Comparison of ENCODE assay signal across 16 mouse cellular contexts in the genomic region with DNA sequence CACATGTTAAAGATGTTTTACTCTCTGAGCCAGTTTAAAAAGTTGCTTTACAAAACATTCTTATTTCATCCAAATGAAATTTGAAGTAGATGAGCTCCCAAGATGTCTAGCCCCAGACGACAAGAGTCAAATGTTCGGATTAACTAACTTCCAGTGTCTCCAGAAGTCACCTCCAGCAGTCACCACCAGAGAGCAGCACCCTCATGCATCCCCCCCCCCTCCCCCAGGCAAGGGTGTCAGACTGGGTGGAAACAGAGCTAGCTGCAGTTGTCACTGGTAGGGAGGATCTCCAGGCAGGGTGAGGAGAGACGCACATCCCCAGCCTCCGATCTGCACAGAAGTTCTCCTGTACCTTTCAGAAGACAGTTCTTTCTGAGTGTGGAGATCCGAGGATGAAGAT. TPM values are rescaled to one million over a fixed set of nuclear protein-coding genes. Genes with fewer than 3 reads are reported as not detected.
DNase-seq lines count a peak whose midpoint lies in the region; ATAC-seq and TF ChIP-seq lines count a peak whose summit lies in the region.
"Had no signal": no experiment of that assay in that cellular context is flagged by ENCODE, and none has a peak within 500 bp of the region (broad histone marks: within the 10 kb centered on the region; RNA-seq: fewer than 3 reads in every experiment).

No protein-coding gene starts in this region.

- no peak overlapping the region for H3K9ac ChIP-seq in MEL (ENCODE audit: control insufficient read depth, low read depth, low read length, poor library complexity, severe bottlenecking)
- H3K9ac ChIP-seq in forebrain, embryonic 15.5 days (replicated peaks), result no peak overlapping the region
- H3K9ac ChIP-seq: liver, embryonic 13.5 days; midbrain, embryonic 12.5 days had no signal

- peak; percentile 34 for DNase-seq in heart, adult 11 months
- DNase-seq in heart, postnatal 25 days (ENCODE audit: low spot score), result no peak
- no peak for DNase-seq in left cerebral cortex, adult 2 months (ENCODE audit: extremely low spot score in 1 of 2, low spot score in 2 of 2)
- no peak for DNase-seq in left cerebral cortex, adult 9 months (ENCODE audit: low spot score in 2 of 2)
- no peak for DNase-seq in MEL (ENCODE audit: low read depth, low spot score)
- DNase-seq in adrenal gland, adult (ENCODE audit: inconsistent age in 2 of 2, low spot score in 1 of 2), result no peak
- DNase-seq: B cell, adult 2 months; cerebellum, adult 18-20 months; gastrocnemius, adult 2 months; kidney, postnatal 25 days; liver, embryonic 13.5 days; right cerebral cortex, postnatal 25 days had no signal

- intact Hi-C loops in heart, postnatal 25 days (cut with DNase I), result no loop called here
- intact Hi-C loops in left cerebral cortex, adult 2 months (cut with DNase I), result no loop called here

- no peaks in the 10 kb centered on the region for H3K27me3 ChIP-seq in MEL (ENCODE audit: control insufficient read depth in 1 of 2, insufficient read depth in 2 of 2, low read length in 2 of 2)
- H3K27me3 ChIP-seq in forebrain, embryonic 15.5 days, result no peaks in the 10 kb centered on the region
- H3K27me3 ChIP-seq: liver, embryonic 13.5 days; midbrain, embryonic 12.5 days had no signal

- TF ChIP-seq EP300 in MEL (IDR thresholded peaks at IDR 0.05; ENCODE audit: low read depth in 1 of 2, low read length in 2 of 2), result no peak

- H3K36me3 ChIP-seq in MEL (ENCODE audit: control insufficient read depth in 1 of 2, insufficient read depth in 2 of 2, low read length in 2 of 2), result peaks cover 5 to 7% of the 10 kb centered on the region in 2 experiments
- no peaks in the 10 kb centered on the region for H3K36me3 ChIP-seq in forebrain, embryonic 15.5 days
- H3K36me3 ChIP-seq: liver, embryonic 13.5 days; midbrain, embryonic 12.5 days had no signal

- TF ChIP-seq RAD21 in MEL (IDR thresholded peaks at IDR 0.05; ENCODE audit: low read depth, low read length), result no peak

- no peak for TF ChIP-seq POLR2A in MEL (IDR thresholded peaks at IDR 0.05; ENCODE audit: control insufficient read depth in 1 of 2, insufficient read depth in 1 of 2, low read depth in 1 of 2, low read length in 2 of 2, poor library complexity in 1 of 2)
- no peak for TF ChIP-seq POLR2A in cortical plate, adult 2 months (IDR thresholded peaks at IDR 0.05; ENCODE audit: extremely low read depth, insufficient read depth, low read length)

- H3K4me1 ChIP-seq in MEL (ENCODE audit: control insufficient read depth in 1 of 2, insufficient read depth in 2 of 2, low read length in 2 of 2), result peaks cover 3 to 4% of the 10 kb centered on the region in 2 experiments; a peak in 2 of 4 replicates
- H3K4me1 ChIP-seq in cortical plate, adult 2 months (ENCODE audit: control insufficient read depth, insufficient read depth, low read length), result no peaks in the 10 kb centered on the region
- H3K4me1 ChIP-seq in forebrain, embryonic 15.5 days, result peaks cover 5% of the 10 kb centered on the region; the same call in 1 of the 2 replicates
- H3K4me1 ChIP-seq: liver, embryonic 13.5 days had no signal

- ATAC-seq in forebrain, embryonic 15.5 days (replicated peaks), result no peak
- ATAC-seq: inflammation-experienced regulatory T-cells, adult 6 months had no signal

- WGBS in forebrain, embryonic 15.5 days, result 88% methylated on average over 5 of the region's 5 CpGs

- peak; percentile 33 for TF ChIP-seq CTCF in left cerebral cortex, adult 2 months (IDR thresholded peaks at IDR 0.05)
- TF ChIP-seq CTCF in MEL (IDR thresholded peaks at IDR 0.05 in 2 of 3, conservative IDR thresholded peaks at IDR 0.05 in 1 of 3; ENCODE audit: control insufficient read depth in 1 of 3, insufficient read depth in 1 of 3, low read depth in 2 of 3, low read length in 3 of 3, poor library complexity in 1 of 3, severe bottlenecking in 1 of 3), result peak; percentile 20 to 41 (median 33); a peak in 4 of 6 replicates
- peak; percentile 29; the same call in 1 of the 2 replicates for TF ChIP-seq CTCF in cortical plate, adult 2 months (IDR thresholded peaks at IDR 0.05; ENCODE audit: extremely low read depth, insufficient read depth, low read length)

- peaks cover 8% of the 10 kb centered on the region; the same call in 1 of the 2 replicates for H3K79me2 ChIP-seq in MEL (ENCODE audit: control insufficient read depth, insufficient read depth, low read length, poor library complexity)

- no peak overlapping the region for H3K4me3 ChIP-seq in left cerebral cortex, adult 2 months
- H3K4me3 ChIP-seq in MEL (ENCODE audit: control insufficient read depth in 1 of 2, insufficient read depth in 1 of 2, low read depth in 2 of 2, low read length in 2 of 2), result no peak overlapping the region
- no peak overlapping the region for H3K4me3 ChIP-seq in cortical plate, adult 2 months (ENCODE audit: insufficient read depth, low read length)
- no peak overlapping the region for H3K4me3 ChIP-seq in forebrain, embryonic 15.5 days
- H3K4me3 ChIP-seq: gastrocnemius, adult 2 months; liver, embryonic 13.5 days; midbrain, embryonic 12.5 days had no signal

- no peaks in the 10 kb centered on the region for H3K9me3 ChIP-seq in MEL (replicated peaks; ENCODE audit: insufficient read depth, low read length)
- H3K9me3 ChIP-seq in forebrain, embryonic 15.5 days, result no peaks in the 10 kb centered on the region
- H3K9me3 ChIP-seq: liver, embryonic 13.5 days; midbrain, embryonic 12.5 days had no signal

- no peak overlapping the region for H3K4me2 ChIP-seq in forebrain, embryonic 15.5 days (replicated peaks)
- H3K4me2 ChIP-seq: liver, embryonic 13.5 days; midbrain, embryonic 12.5 days had no signal

- H3K27ac ChIP-seq in left cerebral cortex, adult 2 months, result no peak overlapping the region
- no peak overlapping the region for H3K27ac ChIP-seq in MEL (ENCODE audit: control insufficient read depth, low read depth, low read length)
- no peak overlapping the region for H3K27ac ChIP-seq in cortical plate, adult 2 months (ENCODE audit: insufficient read depth, low read length)
- H3K27ac ChIP-seq in forebrain, embryonic 15.5 days (replicated peaks), result no peak overlapping the region
- H3K27ac ChIP-seq: gastrocnemius, adult 2 months; liver, embryonic 13.5 days; midbrain, embryonic 12.5 days had no signal

TF ChIP-seq in MEL, 35 proteins besides CTCF, POLR2A, EP300 and RAD21:
- TF ChIP-seq KAT2A (conservative IDR thresholded peaks at IDR 0.05; ENCODE audit: low read depth, low read length), result no peak
- peak; percentile 43 for TF ChIP-seq SMC3 (IDR thresholded peaks at IDR 0.05; ENCODE audit: low read depth, low read length)

RNA-seq across cellular contexts. Expression of a gene that starts 37.6 kb away (rescaled TPM):
- total RNA-seq in heart, postnatal 25 days (2021), result under 1 TPM; 0.31 to 0.64 TPM
- total RNA-seq in left cerebral cortex, adult 2 months (2021), result under 1 TPM; 0.48 to 0.89 TPM
- 25.3 and 28.6 TPM in 2 replicates for total RNA-seq in MEL (2012; rRNA removed)
- polyA plus RNA-seq in MEL (2012; ENCODE audit: insufficient read depth in 1 of 2, insufficient read length in 2 of 2, low read depth in 1 of 2, low replicate concordance in 2 of 2, missing spikeins in 1 of 2), result 10 to 100 TPM in 1 of 2 experiments, not detected in 1; 21.2 TPM
- polyA plus RNA-seq in cortical plate, adult 2 months (2012; rRNA removed), result 0.45 and 0.77 TPM in 2 replicates
- 7.8 and 8.0 TPM in 2 replicates for polyA plus RNA-seq in forebrain, embryonic 15.5 days (2015; fragmentation: Nextera tagmentation; extraction: Ambion mirVana)
- total RNA-seq: gastrocnemius, adult 2 months had no signal

Comparison
In these comparisons a context has a peak if more than half of its experiments do, and no peak if none do; other contexts are left out.
1. RNA of a gene that starts 37.6 kb away (total RNA-seq): 25.3 to 28.6 TPM in MEL; 0.48 to 0.89 TPM in left cerebral cortex, adult 2 months and 0.31 to 0.64 TPM in heart, postnatal 25 days; every median in the first group is over 10 times any median in the second.
2. Peak in every context shown above with its lines, with median percentiles within 50 percentile points of each other: CTCF ChIP-seq.